Mouse (Mus musculus) embryonic fibroblast, embryonic 13.5 days (primary cell): ENCODE results near the gene Ephb3.
"Not testable (repeated sequence)": the region's sequence is repeated elsewhere in the genome, so short reads cannot be mapped to it uniquely, and the experiment has no call there.

Experiments
- CTCF ChIP-seq: IDR thresholded peaks from 2 replicates; pipeline ENCODE4 v1.5.1; 2011; ENCODE audit warnings: mild to moderate bottlenecking, control low read depth, low read length, moderate library complexity, borderline replicate concordance; ENCODE audit not compliant: insufficient read depth
- POLR2A ChIP-seq: IDR thresholded peaks from 2 replicates; pipeline ENCODE4 v1.6.1; 2011; ENCODE audit warnings: low read depth, mild to moderate bottlenecking, control low read depth, low read length, moderate library complexity

GRCm38 (mm10) chr16:21159226-21159625 lies 45.3 kb upstream of the Ephb3 start:
- not testable (repeated sequence) for TF ChIP-seq CTCF, POLR2A
